Mouse (Mus musculus): ENCODE data around the gene Tbc1d16. TPM values are rescaled to one million over a fixed set of nuclear protein-coding genes. Genes with fewer than 3 reads are reported as not detected.

Gene Tbc1d16
- total RNA-seq, 2 experiments from 2014 or later = 37.5 to 39.9 TPM

DNA sequence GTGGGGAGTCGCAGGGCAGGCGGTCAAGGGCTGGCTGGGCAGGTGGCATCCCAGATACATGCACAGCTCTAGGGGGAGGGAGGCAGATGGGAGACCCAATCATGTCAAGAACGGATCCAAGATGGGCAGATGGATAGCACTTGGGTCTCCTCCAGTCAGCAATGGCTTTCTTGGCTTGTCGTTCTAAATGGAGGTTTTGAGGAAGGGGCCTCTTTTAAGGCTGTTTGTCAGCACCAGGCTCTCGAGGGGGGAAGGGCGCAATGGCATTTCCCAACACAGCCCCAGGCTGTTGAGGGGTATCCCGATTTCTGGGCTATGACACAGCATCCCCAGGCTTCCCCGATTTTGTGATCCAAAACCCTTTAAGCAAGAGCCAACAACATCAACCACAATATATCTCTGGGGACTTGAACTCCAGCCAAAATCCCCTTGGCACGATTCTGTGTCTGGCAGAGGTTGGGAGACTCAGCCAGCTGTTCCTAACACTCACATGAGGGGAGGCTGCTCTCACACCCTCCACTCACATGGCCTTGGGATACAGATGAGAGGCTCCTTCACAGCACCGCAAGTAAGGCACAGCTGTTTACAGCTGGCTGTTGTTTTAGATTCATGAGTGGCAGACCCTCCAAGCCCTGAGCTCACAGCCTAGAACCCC is 18.8 kb downstream of the Tbc1d16 start:
- DNase-seq (ENCODE audit: low spot score in 2 of 2) = peak in 1 of 2 experiments; percentile 33

- no peak for DNase-seq (ENCODE audit: low spot score in 2 of 2)
Observed at GRCm38 (mm10) chr11:119208870-119209370, 19.4 kb downstream of the Tbc1d16 start.

DNA sequence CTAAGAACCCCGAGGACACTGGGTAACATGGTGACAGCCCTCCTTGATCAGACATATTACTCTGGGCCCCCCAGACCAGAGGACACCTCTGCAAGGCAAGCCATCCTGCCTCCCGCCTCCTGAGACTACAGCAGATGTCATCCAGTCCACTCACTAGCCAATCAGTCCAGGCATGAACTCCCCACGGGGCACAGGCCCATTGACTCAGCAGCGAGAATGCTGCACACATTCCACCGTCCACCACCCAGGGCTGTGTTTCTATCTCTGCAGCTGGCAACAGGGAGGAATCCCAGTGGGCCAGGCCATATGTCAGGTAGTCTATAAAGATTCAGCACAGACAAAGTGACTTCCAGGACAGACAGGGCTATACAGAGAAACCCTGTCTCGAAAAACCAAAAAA is 20.3 kb downstream of the Tbc1d16 start:
- DNase-seq (ENCODE audit: low spot score in 2 of 2) = no peak

- DNase-seq (ENCODE audit: low spot score in 2 of 2) = peak in 1 of 2 experiments; percentile 62
Observed at GRCm38 (mm10) chr11:119206562-119206961, 21.7 kb downstream of the Tbc1d16 start.

- DNase-seq (ENCODE audit: low spot score in 2 of 2) = no peak
Observed at GRCm38 (mm10) chr11:119205738-119206137, 22.6 kb downstream of the Tbc1d16 start.

DNA sequence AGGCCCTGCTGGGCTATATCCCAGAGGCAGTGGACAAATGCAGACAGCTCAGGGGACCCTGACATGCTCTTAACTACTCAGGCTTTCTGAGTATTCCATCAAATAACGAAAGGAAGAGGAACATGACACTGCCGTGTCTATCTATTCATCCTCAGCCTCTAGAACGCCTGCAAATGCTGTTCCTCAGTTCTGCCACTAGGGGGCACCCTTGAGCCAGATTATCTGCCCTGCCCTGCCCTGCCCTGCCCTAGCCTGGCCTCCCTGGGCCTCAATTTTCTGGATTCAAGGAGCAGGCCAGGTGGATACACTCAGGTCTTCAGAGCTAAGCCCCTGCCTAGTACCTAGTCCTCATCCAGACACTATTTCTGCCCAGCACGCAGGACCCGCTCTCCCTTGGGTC is 24.9 kb downstream of the Tbc1d16 start:
- DNase-seq (ENCODE audit: low spot score in 2 of 2) = no peak

GRCm38 (mm10) chr11:119199233-119199601 is 29.1 kb downstream of the Tbc1d16 start:
- DNase-seq (ENCODE audit: low spot score in 2 of 2) = no peak

- peak; percentile 68 to 77 for DNase-seq (ENCODE audit: low spot score in 2 of 2)
Observed at GRCm38 (mm10) chr11:119198564-119199232, 29.6 kb downstream of the Tbc1d16 start.

- no peak for DNase-seq (ENCODE audit: low spot score in 2 of 2)
Observed at GRCm38 (mm10) chr11:119197618-119198563, 30.4 kb downstream of the Tbc1d16 start.

DNA sequence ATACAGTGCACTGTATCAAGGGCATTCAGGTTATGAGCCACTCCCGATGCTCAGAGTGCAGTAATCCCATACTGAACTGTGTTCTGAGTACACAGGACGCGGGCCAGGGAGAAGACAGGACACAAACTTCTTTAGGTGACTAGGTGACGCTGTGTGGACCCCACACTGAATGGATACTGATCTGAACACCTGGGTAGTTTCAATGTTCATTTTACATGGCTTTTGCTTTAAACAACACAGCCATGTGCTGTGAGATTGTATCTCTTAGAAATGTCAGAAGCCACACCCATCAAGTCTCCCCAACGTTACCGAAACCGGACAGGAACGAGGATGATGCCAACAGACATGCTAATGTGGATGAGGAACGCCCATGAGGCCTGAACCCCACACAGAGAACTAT is 35.7 kb downstream of the Tbc1d16 start:
- no peak for DNase-seq (ENCODE audit: low spot score in 2 of 2)

GRCm38 (mm10) chr11:119192176-119192575 is 36.1 kb downstream of the Tbc1d16 start:
- no peak for DNase-seq (ENCODE audit: low spot score in 2 of 2)

- no peak for DNase-seq (ENCODE audit: low spot score in 2 of 2)
Observed at GRCm38 (mm10) chr11:119191606-119192081, 36.7 kb downstream of the Tbc1d16 start.

GRCm38 (mm10) chr11:119190498-119190897 is 37.8 kb downstream of the Tbc1d16 start:
- peak in 1 of 2 experiments; percentile 69 for DNase-seq (ENCODE audit: low spot score in 2 of 2)

- no peak for DNase-seq (ENCODE audit: low spot score in 2 of 2)
Observed at GRCm38 (mm10) chr11:119189319-119189718, 39.0 kb downstream of the Tbc1d16 start.

- DNase-seq (ENCODE audit: low spot score in 2 of 2) = no peak
Observed at GRCm38 (mm10) chr11:119188389-119188788, 39.9 kb downstream of the Tbc1d16 start.

DNA sequence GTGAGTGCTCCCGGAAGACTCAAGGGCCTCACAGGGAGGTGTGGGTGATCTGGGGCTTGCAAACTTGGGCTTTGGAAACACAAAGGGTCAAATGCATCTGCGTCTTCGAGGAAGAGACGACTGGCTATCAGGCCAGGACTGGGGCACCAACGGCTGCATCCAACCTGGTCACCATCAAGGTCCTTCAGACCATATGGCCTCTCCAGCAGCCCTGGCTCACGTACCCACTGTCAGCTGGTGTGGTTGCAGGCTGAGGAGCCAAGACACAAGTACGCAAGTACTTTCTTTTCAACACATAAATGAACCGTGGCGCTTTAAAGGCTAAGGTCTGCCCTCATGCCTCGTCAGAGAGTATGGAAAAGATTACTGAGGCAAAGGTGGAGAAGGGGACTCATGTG is 40.5 kb downstream of the Tbc1d16 start:
- DNase-seq (ENCODE audit: low spot score in 2 of 2) = no peak

GRCm38 (mm10) chr11:119186989-119187799 is 41.1 kb downstream of the Tbc1d16 start:
- peak; percentile 45 to 72 for DNase-seq (ENCODE audit: low spot score in 2 of 2)

GRCm38 (mm10) chr11:119186381-119186780 is 41.9 kb downstream of the Tbc1d16 start:
- DNase-seq (ENCODE audit: low spot score in 2 of 2) = no peak

DNA sequence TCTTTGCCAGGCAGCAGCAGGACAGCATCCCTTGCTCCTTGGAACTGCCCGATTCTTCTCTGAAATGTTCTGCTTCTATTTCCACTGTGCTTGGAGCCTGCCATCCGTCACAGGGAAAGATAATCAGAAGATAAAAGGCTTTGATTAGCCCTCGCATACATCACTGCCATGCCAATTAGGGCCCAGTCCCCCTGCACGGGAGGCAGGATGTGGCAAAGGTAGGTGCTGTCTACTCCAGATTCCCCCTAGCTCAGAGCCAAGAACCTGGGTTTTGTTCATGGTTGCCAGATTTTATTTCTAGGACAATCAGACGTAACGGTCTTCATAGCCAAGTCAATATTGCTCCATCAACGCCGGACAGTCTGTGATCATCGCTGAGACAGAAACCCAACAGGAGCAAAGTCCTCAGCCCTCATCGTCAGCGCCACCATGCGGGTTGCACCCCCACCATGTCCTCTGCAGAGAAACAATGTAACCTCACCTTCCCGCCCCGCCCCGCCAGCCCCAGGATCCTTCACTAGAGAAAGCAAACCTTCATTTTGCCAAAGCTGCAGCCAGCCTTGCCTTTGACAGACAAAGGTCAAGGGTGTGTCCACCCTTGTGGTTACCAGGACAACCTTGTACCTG is 44.5 kb downstream of the Tbc1d16 start:
- DNase-seq (ENCODE audit: low spot score in 2 of 2) = no peak

DNA sequence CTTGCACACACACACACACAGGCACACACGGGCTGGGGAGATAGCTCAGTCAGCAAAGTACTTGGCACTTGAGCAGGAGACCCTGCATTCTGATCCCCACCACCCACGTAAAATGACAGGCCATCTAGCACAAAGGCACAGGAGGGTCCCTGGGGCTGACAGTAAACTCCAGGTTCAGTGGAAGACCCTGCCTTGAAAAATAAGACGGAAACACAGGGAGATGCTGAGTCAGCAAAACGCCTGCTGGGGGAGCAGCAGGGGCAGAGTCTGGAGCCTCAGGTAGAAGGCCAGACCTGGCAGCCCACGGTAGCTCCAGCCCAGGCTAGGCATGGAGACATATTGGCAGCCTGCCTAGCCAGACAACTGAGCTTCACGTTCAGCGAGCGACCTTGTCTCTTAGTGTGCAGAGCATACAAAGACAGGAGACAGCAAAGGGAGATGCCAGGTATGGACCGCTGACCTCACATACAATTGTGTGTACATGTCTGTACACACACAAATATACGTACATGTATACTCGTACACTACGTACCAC is 46.4 kb downstream of the Tbc1d16 start:
- DNase-seq (ENCODE audit: low spot score in 2 of 2) = no peak

All from layer of hippocampus, adult 18-20 months (tissue).